Mouse (Mus musculus) liver, embryonic 12.5 days (tissue): ENCODE measurements around the gene Palm2. TPM values are rescaled to one million over a fixed set of nuclear protein-coding genes. Genes with fewer than 3 reads are reported as not detected.

Experiments
- ATAC-seq: fragments of 200-750 bp; cut with Nextera tagmentation; 2 replicates; pipeline ENCODE4 v1.8.0; 2017; ENCODE audit warnings: moderate number of reproducible peaks, mild to moderate bottlenecking, moderate library complexity
- H3K27ac ChIP-seq: fragments of 300-500 bp; sonication (generic); 2 replicates; pipeline ENCODE4 v1.5.1; 2016; ENCODE audit warnings: mild to moderate bottlenecking
- H3K27me3 ChIP-seq: fragments of 300-500 bp; sonication (generic); replicated peaks from 2 replicates; pipeline ENCODE4 v1.6.1; 2016; ENCODE audit warnings: mild to moderate bottlenecking, moderate library complexity
- H3K36me3 ChIP-seq: fragments of 300-500 bp; sonication (generic); 2 replicates; pipeline ENCODE4 v1.6.1; 2016; ENCODE audit warnings: mild to moderate bottlenecking, moderate library complexity
- H3K4me1 ChIP-seq: fragments of 300-500 bp; sonication (generic); 2 replicates; pipeline ENCODE4 v1.6.1; 2016
- H3K4me2 ChIP-seq: fragments of 300-500 bp; sonication (generic); 2 replicates; pipeline ENCODE4 v1.6.1; 2016; ENCODE audit warnings: mild to moderate bottlenecking, moderate library complexity
- H3K4me3 ChIP-seq: fragments of 300-500 bp; sonication (generic); 2 replicates; pipeline ENCODE4 v1.5.1; 2016; ENCODE audit warnings: mild to moderate bottlenecking, moderate library complexity
- H3K9ac ChIP-seq: fragments of 300-500 bp; sonication (generic); 2 replicates; pipeline ENCODE4 v1.6.1; 2016; ENCODE audit warnings: mild to moderate bottlenecking, moderate library complexity
- H3K9me3 ChIP-seq: fragments of 300-500 bp; sonication (generic); replicated peaks from 2 replicates; pipeline ENCODE4 v1.6.1; 2016; ENCODE audit warnings: mild to moderate bottlenecking, moderate library complexity
- WGBS: fragments of 180-500 bp; shearing (Covaris S2); methylation state at CpG from one replicate; pipeline ENCODE4 v1.1.7; 2016; ENCODE audit not compliant: insufficient replicate concordance; 5-methylcytosine and 5-hydroxymethylcytosine counted together
- polyA plus RNA-seq: library from polyadenylated mRNA; unstranded; fragments of >200 nt; fragmentation: Nextera tagmentation; extraction: Ambion mirVana; gene quantifications from 2 replicates; pipeline ENCODE4 v1.2.1, GENCODE M21; 2016

The Palm2 gene
- polyA plus RNA-seq, 1 experiment from 2014 or later: 0.23 TPM

DNA sequence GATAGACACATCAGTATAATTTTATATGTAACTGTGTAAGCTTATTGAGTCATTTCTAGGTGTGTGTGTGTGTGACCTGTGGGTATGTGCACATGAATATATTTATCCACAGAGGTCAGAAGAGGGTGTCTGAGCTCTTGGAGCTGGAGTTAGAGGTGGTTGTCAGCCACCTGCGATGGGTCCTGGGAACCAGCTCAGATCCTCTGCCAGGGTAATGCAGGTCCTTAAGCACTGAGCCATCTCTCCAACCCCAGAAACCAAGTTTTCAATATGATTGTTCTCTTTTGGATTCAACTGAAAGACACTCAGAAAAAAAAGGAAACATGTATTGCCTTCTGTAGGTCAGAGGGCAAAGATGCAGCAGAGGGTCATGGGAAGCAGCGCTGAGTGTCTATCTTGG lies 248.3 kb downstream of the Palm2 start:
- WGBS: 86% methylated on average over 2 of the region's 2 CpGs
- no peaks in the 10 kb centered on the region for H3K4me1 ChIP-seq
- H3K4me2 ChIP-seq: no peak overlapping the region
- no peaks in the 10 kb centered on the region for H3K36me3 ChIP-seq
- no peaks in the 10 kb centered on the region for H3K27me3 ChIP-seq
- no peaks in the 10 kb centered on the region for H3K9me3 ChIP-seq
- no peak for ATAC-seq
- no peak overlapping the region for H3K4me3 ChIP-seq
- no peak overlapping the region for H3K9ac ChIP-seq
- no peak overlapping the region for H3K27ac ChIP-seq

- WGBS: 76% methylated on average over 11 of the region's 11 CpGs
Observed at GRCm38 (mm10) chr4:57682944-57683343, 248.9 kb downstream of the Palm2 start.

GRCm38 (mm10) chr4:57684676-57685215 lies 250.7 kb downstream of the Palm2 start:
- whole genome bisulfite sequencing: 71% methylated on average over 12 of the region's 12 CpGs
- Histone ChIP-seq H3K4me2 (no peak overlapping the region), H3K27me3 (no peaks in the 10 kb centered on the region), H3K9ac (no peak overlapping the region), H3K36me3 (no peaks in the 10 kb centered on the region), H3K4me3 (no peak overlapping the region), H3K27ac (no peak overlapping the region), H3K9me3 (no peaks in the 10 kb centered on the region), H3K4me1 (no peaks in the 10 kb centered on the region)
- no peak for ATAC-seq

More at GRCm38 (mm10) chr4:57682944-57683343, 248.9 kb downstream of the Palm2 start:
- Histone ChIP-seq H3K27ac (no peak overlapping the region), H3K4me2 (no peak overlapping the region), H3K9ac (no peak overlapping the region), H3K4me3 (no peak overlapping the region), H3K36me3 (no peaks in the 10 kb centered on the region), H3K27me3 (no peaks in the 10 kb centered on the region), H3K4me1 (no peaks in the 10 kb centered on the region), H3K9me3 (no peaks in the 10 kb centered on the region)
- no peak for ATAC-seq

DNA sequence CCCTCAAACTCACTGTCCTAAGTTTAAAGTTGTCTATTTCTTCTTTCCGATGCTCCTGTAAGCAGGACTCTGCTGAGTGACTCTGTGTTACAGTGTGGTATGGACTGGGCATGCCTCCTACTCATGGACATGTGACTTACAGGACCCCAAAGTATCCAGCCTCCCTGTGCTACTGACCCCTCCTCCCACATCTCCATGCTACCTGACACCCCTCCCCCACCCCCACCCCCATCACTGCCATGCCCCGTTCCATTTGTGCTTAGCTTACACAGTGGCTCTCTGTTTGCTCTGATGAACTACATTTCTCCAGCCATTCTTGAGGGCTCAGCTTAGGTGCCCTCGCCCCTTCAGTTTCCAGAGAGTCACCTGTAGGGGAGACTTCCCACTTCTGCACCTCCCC lies 252.7 kb downstream of the Palm2 start:
- Histone ChIP-seq H3K9ac (no peak overlapping the region), H3K4me3 (no peak overlapping the region), H3K9me3 (no peaks in the 10 kb centered on the region), H3K27me3 (no peaks in the 10 kb centered on the region), H3K4me1 (no peaks in the 10 kb centered on the region), H3K4me2 (no peak overlapping the region), H3K27ac (no peak overlapping the region), H3K36me3 (no peaks in the 10 kb centered on the region)
- 60% methylated on average over 3 of the region's 3 CpGs for WGBS
- ATAC-seq: no peak

- Histone ChIP-seq H3K27ac (no peak overlapping the region), H3K4me3 (no peak overlapping the region), H3K9ac (no peak overlapping the region), H3K27me3 (no peaks in the 10 kb centered on the region), H3K4me2 (no peak overlapping the region), H3K4me1 (no peaks in the 10 kb centered on the region), H3K36me3 (no peaks in the 10 kb centered on the region), H3K9me3 (no peaks in the 10 kb centered on the region)
- ATAC-seq: no peak
- WGBS: 53% methylated on average over 3 of the region's 3 CpGs
Observed at GRCm38 (mm10) chr4:57687583-57687982, 253.5 kb downstream of the Palm2 start.

- no peaks in the 10 kb centered on the region for H3K4me1 ChIP-seq
- H3K27ac ChIP-seq: no peak overlapping the region
- H3K36me3 ChIP-seq: no peaks in the 10 kb centered on the region
- no peak for ATAC-seq
- 57% methylated on average over 9 of the region's 9 CpGs for WGBS
- no peaks in the 10 kb centered on the region for H3K9me3 ChIP-seq
- no peak overlapping the region for H3K4me2 ChIP-seq
- H3K4me3 ChIP-seq: no peak overlapping the region
- H3K9ac ChIP-seq: no peak overlapping the region
- H3K27me3 ChIP-seq: no peaks in the 10 kb centered on the region
Observed at GRCm38 (mm10) chr4:57688131-57688530, 254.1 kb downstream of the Palm2 start.

GRCm38 (mm10) chr4:57690001-57690400 lies 256.0 kb downstream of the Palm2 start:
- Histone ChIP-seq H3K4me1 (no peaks in the 10 kb centered on the region), H3K4me3 (no peak overlapping the region), H3K9me3 (no peaks in the 10 kb centered on the region), H3K27me3 (no peaks in the 10 kb centered on the region), H3K9ac (no peak overlapping the region), H3K36me3 (no peaks in the 10 kb centered on the region), H3K27ac (no peak overlapping the region), H3K4me2 (no peak overlapping the region)
- ATAC-seq: no peak
- WGBS: 53% methylated on average over 6 of the region's 6 CpGs

DNA sequence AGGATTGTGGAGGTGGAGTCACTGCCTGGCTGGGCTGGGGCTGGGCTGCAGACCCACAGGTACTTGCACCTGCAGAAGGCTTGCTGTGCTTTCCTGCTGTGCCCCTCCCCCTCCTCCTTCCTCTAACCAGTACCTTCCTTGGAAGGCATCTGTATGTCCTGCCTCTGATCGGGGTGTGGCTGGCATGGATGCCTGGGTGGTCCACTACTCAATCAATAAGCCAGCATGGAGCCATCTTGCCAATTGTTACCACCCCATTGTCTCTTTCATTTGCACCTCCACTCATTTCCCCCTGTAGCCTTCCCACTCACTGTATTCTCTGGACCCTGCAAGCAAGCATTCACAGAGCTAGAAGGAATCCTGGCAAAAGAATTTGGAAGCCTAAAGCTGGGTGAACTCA lies 256.8 kb downstream of the Palm2 start:
- Histone ChIP-seq H3K27me3 (no peaks in the 10 kb centered on the region), H3K4me1 (no peaks in the 10 kb centered on the region), H3K27ac (no peak overlapping the region), H3K9me3 (no peaks in the 10 kb centered on the region), H3K4me2 (no peak overlapping the region), H3K4me3 (no peak overlapping the region), H3K9ac (no peak overlapping the region), H3K36me3 (no peaks in the 10 kb centered on the region)
- WGBS: 40% methylated on average over 1 of the region's 1 CpGs
- ATAC-seq: no peak

DNA sequence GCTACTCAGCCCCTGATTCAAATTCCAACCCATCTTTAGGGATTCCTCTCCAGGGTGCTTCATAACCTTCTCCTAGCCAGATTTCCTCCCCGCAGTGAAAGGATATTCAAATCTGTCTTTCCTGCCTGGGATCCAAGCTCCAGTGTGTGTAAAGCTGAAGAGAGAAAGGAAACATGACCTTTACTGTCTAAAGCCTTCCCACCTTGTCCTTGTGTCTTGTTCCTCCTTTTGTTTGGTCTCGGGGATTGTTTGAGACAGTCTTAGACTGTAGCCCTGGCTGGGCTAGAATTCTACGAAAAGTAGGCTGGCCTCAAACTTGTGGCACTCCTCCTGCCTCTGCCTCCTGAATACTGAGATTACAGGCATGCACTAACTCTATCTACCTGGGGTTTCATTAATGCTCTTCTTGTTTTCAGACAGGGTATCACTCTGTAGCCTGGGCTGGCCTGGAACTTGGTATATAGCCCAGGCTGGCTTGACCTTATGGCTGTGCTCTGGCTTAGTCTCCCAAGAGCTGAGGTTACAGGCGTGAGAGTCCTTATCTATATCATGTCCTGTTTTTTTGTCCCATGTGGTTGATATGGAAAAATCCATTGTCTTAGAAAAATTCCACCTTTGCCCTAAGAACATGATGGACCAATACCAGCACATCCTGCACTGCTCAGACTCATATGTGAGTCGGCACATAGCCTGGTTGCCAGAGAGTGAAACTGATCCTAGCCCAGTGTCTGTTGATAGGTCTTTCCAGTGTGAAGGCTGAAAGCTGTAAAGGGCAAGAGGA lies 260.5 kb downstream of the Palm2 start:
- no peak overlapping the region for H3K4me2 ChIP-seq
- no peaks in the 10 kb centered on the region for H3K27me3 ChIP-seq
- no peaks in the 10 kb centered on the region for H3K36me3 ChIP-seq
- WGBS: 65% methylated on average over 5 of the region's 5 CpGs
- H3K4me3 ChIP-seq: no peak overlapping the region
- ATAC-seq: no peak
- H3K9ac ChIP-seq: no peak overlapping the region
- H3K4me1 ChIP-seq: no peaks in the 10 kb centered on the region
- H3K27ac ChIP-seq: no peak overlapping the region
- H3K9me3 ChIP-seq: no peaks in the 10 kb centered on the region

DNA sequence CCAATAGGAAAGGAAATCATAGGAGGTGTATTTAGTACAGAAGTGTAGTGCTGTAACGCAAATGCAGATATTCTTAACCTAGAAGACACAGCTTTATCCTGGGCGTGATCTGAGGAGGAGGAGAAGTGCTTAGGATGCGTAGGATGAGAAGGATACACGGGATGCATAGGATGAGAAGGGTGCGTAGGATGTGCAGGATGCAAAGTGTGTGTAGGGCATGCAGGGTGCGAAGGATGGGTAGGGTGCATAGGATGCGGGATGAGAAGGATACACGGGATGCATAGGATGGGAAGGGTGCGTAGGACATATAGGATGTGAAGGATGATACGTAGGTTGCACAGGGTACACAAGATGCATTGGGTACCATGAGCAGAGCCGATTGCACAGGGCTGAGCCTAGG lies 262.9 kb downstream of the Palm2 start:
- no peaks in the 10 kb centered on the region for H3K9me3 ChIP-seq
- no peak for ATAC-seq
- WGBS: 84% methylated on average over 11 of the region's 11 CpGs
- no peak overlapping the region for H3K27ac ChIP-seq
- no peaks in the 10 kb centered on the region for H3K27me3 ChIP-seq
- no peaks in the 10 kb centered on the region for H3K4me1 ChIP-seq
- H3K4me2 ChIP-seq: no peak overlapping the region
- H3K36me3 ChIP-seq: no peaks in the 10 kb centered on the region
- no peak overlapping the region for H3K9ac ChIP-seq
- H3K4me3 ChIP-seq: no peak overlapping the region

- Histone ChIP-seq H3K4me1 (no peaks in the 10 kb centered on the region), H3K4me3 (no peak overlapping the region), H3K27me3 (no peaks in the 10 kb centered on the region), H3K36me3 (no peaks in the 10 kb centered on the region), H3K9ac (no peak overlapping the region), H3K27ac (no peak overlapping the region), H3K4me2 (no peak overlapping the region), H3K9me3 (no peaks in the 10 kb centered on the region)
- 76% methylated on average over 12 of the region's 12 CpGs for WGBS
- no peak for ATAC-seq
Observed at GRCm38 (mm10) chr4:57697918-57698611, 264.0 kb downstream of the Palm2 start.

- no peaks in the 10 kb centered on the region for H3K9me3 ChIP-seq
- 65% methylated on average over 5 of the region's 5 CpGs for WGBS
- H3K4me3 ChIP-seq: no peak overlapping the region
- no peak overlapping the region for H3K27ac ChIP-seq
- ATAC-seq: no peak
- H3K27me3 ChIP-seq: no peaks in the 10 kb centered on the region
- no peak overlapping the region for H3K9ac ChIP-seq
- H3K4me1 ChIP-seq: no peaks in the 10 kb centered on the region
- no peak overlapping the region for H3K4me2 ChIP-seq
- H3K36me3 ChIP-seq: no peaks in the 10 kb centered on the region
Observed at GRCm38 (mm10) chr4:57701576-57701975, 267.5 kb downstream of the Palm2 start.
